ENCODE assay signal across 7 mouse cellular contexts in the genomic region with DNA sequence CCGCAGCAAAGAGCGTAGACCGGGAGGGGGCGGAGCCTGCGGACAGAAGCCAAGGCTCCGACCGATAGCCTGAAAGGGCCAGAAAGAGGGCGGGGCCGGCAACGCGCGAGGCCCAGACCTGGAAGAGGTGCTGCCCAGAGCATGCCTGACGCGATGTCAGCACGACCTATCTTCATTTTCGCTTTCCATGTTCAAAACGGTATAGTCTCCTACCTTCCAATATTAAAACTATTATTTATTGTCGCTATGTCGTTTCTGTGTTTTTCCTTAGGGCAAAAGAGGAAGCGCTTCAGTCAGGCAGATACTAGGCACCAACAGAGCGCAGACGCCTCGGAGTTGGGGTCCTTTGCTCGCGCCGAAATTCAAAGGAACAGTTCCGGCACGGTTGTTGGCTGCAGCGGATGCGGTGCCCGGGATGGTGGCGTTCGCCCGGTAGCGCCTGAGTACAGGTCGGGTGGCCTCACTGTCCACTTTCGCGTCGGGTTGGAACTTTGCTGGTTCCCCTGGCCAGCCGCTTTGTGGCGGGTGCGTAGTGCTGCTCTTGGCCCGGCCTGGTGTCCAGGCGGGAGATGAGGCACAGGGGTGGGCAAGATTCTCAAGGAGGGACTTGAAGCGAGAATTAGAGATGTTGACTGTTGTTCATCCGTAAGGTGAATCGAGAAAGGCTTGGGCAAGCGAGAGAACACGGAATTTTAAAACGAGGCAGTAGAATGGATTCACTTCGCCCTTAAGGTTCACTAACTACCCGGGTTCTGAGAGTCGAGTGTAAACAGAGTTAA. TPM values are rescaled to one million over a fixed set of nuclear protein-coding genes. Genes with fewer than 3 reads are reported as not detected.
DNase-seq lines count a peak whose midpoint lies in the region; ATAC-seq lines count a peak whose summit lies in the region.

A gene (plus strand): TSS at position 358 of the 779 bp plus-strand sequence.

- H3K27ac ChIP-seq in intestine, embryonic 15.5 days = peak within 1 kb of the TSS; percentile 67
- H3K27ac ChIP-seq in midbrain, embryonic 10.5 days (replicated peaks) = peak within 1 kb of the TSS; percentile 94

- peak within 1 kb of the TSS; percentile 69 for H3K4me3 ChIP-seq in intestine, embryonic 15.5 days (replicated peaks)
- peak within 1 kb of the TSS; percentile 84 for H3K4me3 ChIP-seq in midbrain, embryonic 10.5 days

- H3K9me3 ChIP-seq in intestine, embryonic 15.5 days = no peaks in the 10 kb centered on the region
- no peaks in the 10 kb centered on the region for H3K9me3 ChIP-seq in midbrain, embryonic 10.5 days (replicated peaks)

- WGBS in intestine, embryonic 15.5 days = under 1% methylated on average over 53 of the region's 53 CpGs
- under 1% methylated on average over 53 of the region's 53 CpGs for WGBS in midbrain, embryonic 10.5 days

- 0 out of 2 replicates have a peak, but pooled peaks cover 5% of the 10 kb centered on the region for H3K36me3 ChIP-seq in intestine, embryonic 15.5 days
- H3K36me3 ChIP-seq in midbrain, embryonic 10.5 days = peaks cover 29% of the 10 kb centered on the region

- H3K4me1 ChIP-seq in intestine, embryonic 15.5 days (replicated peaks) = no peaks in the 10 kb centered on the region
- peaks cover 5% of the 10 kb centered on the region for H3K4me1 ChIP-seq in midbrain, embryonic 10.5 days

- peak within 1 kb of the TSS; percentile 72 for H3K9ac ChIP-seq in intestine, embryonic 15.5 days

- peak; percentile 100 for ATAC-seq in intestine, embryonic 15.5 days

- peak; percentile 95 for DNase-seq in adrenal gland, adult 2 months
- peak; percentile 87 for DNase-seq in embryo, embryonic 11.5 days (ENCODE audit: low read depth, low spot score)
- DNase-seq in gastrocnemius, postnatal 36 days = peak; percentile 86 to 91
- peak; percentile 93 to 94 for DNase-seq in left cerebral cortex, postnatal 25 days (ENCODE audit: low spot score in 2 of 2)
- DNase-seq in midbrain, embryonic 10.5 days (ENCODE audit: low spot score) = peak; percentile 92
- DNase-seq in right cerebral cortex, postnatal 4 days = peak; percentile 87

- intact Hi-C loops in gastrocnemius, postnatal 36 days (cut with DNase I) = no loop called here
- intact Hi-C loops in left cerebral cortex, postnatal 25 days (cut with DNase I) = no loop called here

- H3K27me3 ChIP-seq in intestine, embryonic 15.5 days (replicated peaks) = no peaks in the 10 kb centered on the region
- no peaks in the 10 kb centered on the region for H3K27me3 ChIP-seq in midbrain, embryonic 10.5 days (ENCODE audit: low read depth, poor library complexity, severe bottlenecking)

- peak within 1 kb of the TSS; percentile 71 for H3K4me2 ChIP-seq in intestine, embryonic 15.5 days (replicated peaks)

RNA-seq across cellular contexts. Expression of the gene that starts here (rescaled TPM):
- total RNA-seq in adrenal gland, adult 2 months (2021) = 1 to 10 TPM; 6.1 to 7.9 TPM
- polyA plus RNA-seq in adrenal gland, adult 2 months (2012; rRNA removed) = 0.78 and 1.1 TPM in 2 replicates
- 1 to 10 TPM; 1.2 to 1.9 TPM for total RNA-seq in gastrocnemius, postnatal 36 days (2021)
- 143 and 187 TPM in 2 replicates for polyA plus RNA-seq in intestine, embryonic 15.5 days (2015; fragmentation: Nextera tagmentation; extraction: Ambion mirVana)
- 1 to 10 TPM; 4.6 to 5.0 TPM for total RNA-seq in left cerebral cortex, postnatal 25 days (2021)
- polyA plus RNA-seq in midbrain, embryonic 10.5 days (2016; fragmentation: Nextera tagmentation; extraction: Ambion mirVana) = 204 and 209 TPM in 2 replicates

Comparison
In these comparisons a context has a peak if more than half of its experiments do, and no peak if none do; other contexts are left out.
1. Peak in every context shown above with its lines: DNase-seq, ATAC-seq, H3K4me3 ChIP-seq and H3K27ac ChIP-seq.
2. RNA of the gene that starts here (polyA plus RNA-seq): 204 to 209 TPM in midbrain, embryonic 10.5 days and 143 to 187 TPM in intestine, embryonic 15.5 days; 0.78 to 1.1 TPM in adrenal gland, adult 2 months; every median in the first group is over 10 times any median in the second.